Mouse (Mus musculus): Measurements from ENCODE around the gene Gjb3.

DNA sequence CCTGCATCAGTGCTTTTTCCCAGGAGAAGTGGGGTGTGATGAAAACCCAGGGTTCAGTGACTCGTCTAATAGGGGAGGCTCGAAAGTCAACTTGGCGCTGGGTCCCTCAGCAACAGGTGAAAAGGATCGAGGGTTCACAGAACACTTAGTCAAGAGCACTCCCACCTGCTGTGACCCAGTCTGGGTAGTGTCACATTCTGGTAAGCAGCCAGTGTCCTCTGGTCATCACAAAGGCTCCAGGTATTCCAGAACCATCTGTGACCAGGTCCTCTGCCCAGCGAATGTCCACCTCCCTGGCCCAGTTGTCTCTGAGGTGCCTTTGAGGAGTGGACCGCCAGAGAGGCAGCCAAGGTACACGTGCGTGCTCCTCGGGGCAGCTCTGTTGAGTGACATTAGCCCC is 19.1 kb downstream of the Gjb3 start:
- TF ChIP-seq POLR2A (IDR thresholded peaks at IDR 0.05; ENCODE audit: borderline replicate concordance, control insufficient read depth, low read depth, low read length) (no peak), CTCF (IDR thresholded peaks at IDR 0.05; ENCODE audit: control insufficient read depth, insufficient read depth, low read length) (no peak)
